Mouse (Mus musculus) telencephalon, adult 2 months (tissue): ENCODE measurements around the gene Nsf.

Source experiments
- DNase-seq: peaks from one replicate; pipeline ENCODE4 v3.0.0-alpha.2; 2011; ENCODE audit warnings: low read depth, low spot score

The Nsf gene

DNA sequence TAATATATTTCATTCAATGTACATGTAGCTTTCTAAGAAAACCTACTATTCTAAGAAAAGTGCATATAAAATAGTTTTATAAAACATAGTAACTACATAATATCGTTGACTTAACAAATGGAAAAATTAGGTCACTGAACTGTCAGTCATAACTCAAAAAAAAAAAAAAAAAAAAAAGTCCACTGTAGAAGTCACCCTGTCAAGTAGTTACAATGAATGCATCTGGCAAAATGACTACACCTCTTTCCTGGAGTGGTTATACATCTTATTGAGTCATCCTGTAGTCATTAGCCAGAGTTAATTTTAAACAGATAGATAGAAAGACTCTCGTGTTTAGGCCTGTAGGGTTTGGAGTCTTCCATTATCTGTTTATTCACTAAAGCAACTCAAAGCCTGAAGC lies 114.9 kb downstream of the Nsf start:
- DNase-seq = no peak

GRCm38 (mm10) chr11:103832331-103832730 lies 121.5 kb downstream of the Nsf start:
- no peak for DNase-seq

- no peak for DNase-seq
These were observed 122.1 kb downstream of the Nsf start for GRCm38 (mm10) chr11:103831766-103832165.

DNA sequence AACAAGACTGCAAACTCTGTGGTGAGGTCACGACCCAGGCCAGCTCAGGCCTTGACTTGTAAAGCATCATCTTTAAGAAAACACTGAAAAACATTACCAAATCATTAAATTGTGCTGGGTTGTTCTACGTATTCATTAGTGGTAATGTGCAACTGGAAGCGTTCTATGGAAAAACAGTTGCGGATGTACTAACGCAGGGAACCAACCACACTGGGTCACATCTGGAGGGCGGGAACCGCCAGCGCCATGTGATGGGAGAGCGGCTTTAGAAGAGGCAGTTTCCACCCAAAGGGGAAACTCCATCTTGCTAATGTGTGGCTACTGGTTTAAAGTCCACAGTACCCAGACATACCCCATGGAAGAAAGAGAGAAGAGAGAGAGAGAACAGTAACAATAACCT lies 123.4 kb downstream of the Nsf start:
- DNase-seq = no peak

DNA sequence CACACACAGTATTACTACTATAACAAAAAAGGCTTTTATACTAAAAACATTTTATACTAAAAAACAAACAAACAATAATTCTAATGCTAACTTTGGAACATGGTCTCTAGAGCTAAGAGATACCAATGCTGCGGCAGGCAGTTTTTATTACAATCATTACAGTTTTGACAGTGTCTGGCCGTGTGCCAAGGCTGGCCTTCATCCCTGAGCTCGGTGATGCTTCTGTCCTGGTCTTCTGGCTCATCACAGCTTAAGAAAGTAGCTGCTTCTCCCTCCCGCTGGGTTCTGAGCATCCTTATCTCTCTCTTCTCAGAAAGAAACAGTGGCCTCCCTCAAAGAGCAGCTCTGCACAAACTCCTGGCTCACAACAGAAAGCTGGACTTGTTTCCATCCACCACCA lies 123.9 kb downstream of the Nsf start:
- DNase-seq = no peak

GRCm38 (mm10) chr11:103828866-103829265 lies 125.0 kb downstream of the Nsf start:
- no peak for DNase-seq

GRCm38 (mm10) chr11:103827201-103827600 lies 126.7 kb downstream of the Nsf start:
- no peak for DNase-seq

GRCm38 (mm10) chr11:103816719-103817118 lies 137.1 kb downstream of the Nsf start:
- no peak for DNase-seq

- DNase-seq = no peak
These were observed 137.9 kb downstream of the Nsf start for GRCm38 (mm10) chr11:103815986-103816385.

DNA sequence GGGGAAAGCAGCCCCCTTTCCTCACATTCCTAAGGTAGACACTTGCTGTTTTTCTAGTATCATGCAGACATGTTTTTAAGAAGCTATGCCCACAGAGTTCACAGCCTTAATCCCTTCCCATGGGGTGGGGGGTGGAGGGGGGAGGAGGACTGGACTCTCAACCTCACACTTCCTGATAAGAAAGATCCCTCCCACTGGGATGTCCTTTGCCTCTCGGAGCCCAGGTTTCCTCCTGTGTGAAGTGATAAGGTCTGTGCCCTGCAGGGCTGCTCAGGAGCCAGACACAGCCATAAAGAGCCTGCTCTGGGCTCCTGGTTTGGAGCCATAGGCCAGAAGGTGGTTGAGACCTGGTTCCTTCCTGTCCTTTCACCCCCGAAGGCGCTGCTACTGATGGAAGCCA lies 139.0 kb downstream of the Nsf start:
- no peak for DNase-seq

- peak; percentile 36 for DNase-seq
These were observed 142.6 kb downstream of the Nsf start for GRCm38 (mm10) chr11:103811246-103811645.

DNA sequence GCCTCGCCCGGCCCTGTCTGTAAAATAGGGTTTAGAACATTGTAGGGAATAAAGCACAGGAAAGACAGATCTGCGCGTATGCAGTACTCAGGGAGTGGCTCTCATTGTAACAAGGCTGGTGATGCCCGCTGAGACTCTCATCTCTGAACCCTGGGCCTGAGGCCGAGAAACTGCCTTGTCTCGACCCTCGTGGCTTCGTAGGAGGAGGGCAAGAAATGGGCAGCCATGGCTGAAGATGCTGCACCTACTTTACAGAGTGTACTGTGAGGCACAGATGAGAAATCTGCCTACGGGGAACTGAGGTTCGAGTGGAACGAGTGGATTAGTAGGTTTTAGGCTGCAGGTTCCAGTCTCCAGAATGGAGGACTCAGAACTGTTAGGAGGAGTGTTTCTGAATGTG lies 143.2 kb downstream of the Nsf start:
- no peak for DNase-seq

- no peak for DNase-seq
These were observed 144.0 kb downstream of the Nsf start for GRCm38 (mm10) chr11:103809611-103810598.

DNA sequence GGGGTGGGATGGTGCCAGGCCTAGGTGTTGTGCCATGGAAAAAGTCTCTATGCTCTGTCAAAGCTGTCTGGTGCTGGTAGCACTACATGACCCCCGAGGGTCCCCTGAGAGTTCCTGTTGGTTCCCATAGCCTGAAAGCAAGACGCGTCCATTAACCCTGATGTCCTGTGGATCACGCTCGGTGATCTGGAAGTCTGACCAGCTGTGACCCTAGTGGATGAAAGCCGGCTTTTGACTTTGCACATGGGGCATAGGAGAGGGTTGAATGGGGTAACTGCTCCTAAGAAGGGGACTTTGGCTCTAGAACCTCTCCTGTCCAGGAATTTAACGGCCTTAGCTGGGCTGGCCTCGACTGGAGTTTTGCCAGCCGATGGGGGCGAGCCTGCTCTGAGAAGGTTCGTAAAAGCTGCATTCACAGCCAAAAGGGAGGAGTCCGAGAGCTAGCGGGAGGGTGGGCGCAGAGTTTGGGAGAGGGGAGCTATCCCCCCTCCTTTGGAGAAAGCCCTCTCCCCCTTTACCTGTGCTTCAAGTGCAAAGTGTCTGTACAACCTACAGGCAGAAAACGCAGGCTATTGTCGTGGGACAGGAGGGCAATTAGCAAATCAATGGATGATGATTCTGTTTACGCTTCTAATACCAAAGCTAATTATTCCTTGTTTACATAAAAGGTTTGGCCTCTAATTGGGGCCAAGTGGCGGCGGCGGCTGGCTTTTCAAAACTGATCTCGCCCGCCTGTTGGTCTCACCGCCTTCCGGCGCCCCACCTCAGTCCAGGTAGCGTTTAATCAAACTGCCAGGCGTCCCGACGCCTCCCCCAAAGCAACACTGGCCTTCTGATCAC lies 144.9 kb downstream of the Nsf start:
- no peak for DNase-seq

DNA sequence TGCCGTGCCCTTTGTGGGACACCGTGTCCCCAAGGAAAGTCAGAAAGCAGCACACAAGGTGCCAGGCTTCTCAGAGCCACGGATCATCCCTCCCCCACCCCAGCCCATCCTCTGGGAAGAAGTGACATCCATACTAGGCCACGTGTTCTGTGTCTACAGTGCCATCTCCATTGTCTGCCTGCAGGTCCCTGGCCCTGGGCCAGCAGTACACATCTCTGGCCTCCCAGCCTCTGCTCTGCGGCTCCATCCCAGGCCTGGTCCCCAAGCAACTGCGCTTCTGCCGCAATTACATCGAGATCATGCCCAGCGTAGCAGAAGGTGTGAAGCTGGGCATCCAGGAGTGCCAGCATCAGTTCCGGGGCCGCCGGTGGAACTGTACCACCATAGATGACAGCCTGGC lies 145.9 kb downstream of the Nsf start:
- DNase-seq = peak; percentile 38

DNA sequence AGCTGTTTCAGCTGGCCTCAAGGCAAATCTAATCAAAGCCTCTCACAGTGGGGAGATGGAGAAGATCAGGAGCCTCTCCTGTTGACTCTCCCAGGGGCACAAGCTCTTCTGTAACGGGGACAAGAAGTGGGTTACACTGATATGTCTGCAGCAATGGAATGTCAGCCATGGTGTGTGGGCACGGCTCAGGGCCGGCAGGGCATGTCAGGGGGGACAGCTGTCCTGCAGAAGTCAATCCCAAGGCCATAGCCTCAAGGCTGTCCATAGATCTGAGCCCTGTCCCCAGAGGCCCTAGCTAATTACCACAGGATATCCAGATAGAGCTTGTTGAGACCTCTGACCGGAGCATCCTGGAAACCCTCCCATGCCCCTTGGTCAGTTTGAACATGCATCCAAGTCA lies 149.1 kb downstream of the Nsf start:
- no peak for DNase-seq

- no peak for DNase-seq
These were observed 149.7 kb downstream of the Nsf start for GRCm38 (mm10) chr11:103804126-103804525.

GRCm38 (mm10) chr11:103801128-103801527 lies 152.7 kb downstream of the Nsf start:
- no peak for DNase-seq

- no peak for DNase-seq
These were observed 163.9 kb downstream of the Nsf start for GRCm38 (mm10) chr11:103789951-103790350.

- DNase-seq = no peak
These were observed 173.7 kb downstream of the Nsf start for GRCm38 (mm10) chr11:103780152-103780551.

DNA sequence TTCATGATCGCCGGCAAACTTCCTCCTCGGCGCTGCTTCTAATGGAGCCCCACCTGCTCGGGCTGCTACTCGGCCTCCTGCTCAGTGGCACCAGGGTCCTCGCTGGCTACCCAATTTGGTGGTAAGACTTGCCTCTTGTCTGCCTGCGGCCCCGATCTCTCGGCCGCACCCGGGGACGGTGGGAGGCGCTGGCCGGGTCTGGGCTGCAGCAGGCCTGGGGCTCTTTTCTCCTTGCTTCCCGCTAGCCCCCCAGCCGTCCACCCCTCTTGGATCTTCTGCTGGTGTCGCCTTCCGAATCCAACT lies 179.7 kb downstream of the Nsf start:
- no peak for DNase-seq

DNA sequence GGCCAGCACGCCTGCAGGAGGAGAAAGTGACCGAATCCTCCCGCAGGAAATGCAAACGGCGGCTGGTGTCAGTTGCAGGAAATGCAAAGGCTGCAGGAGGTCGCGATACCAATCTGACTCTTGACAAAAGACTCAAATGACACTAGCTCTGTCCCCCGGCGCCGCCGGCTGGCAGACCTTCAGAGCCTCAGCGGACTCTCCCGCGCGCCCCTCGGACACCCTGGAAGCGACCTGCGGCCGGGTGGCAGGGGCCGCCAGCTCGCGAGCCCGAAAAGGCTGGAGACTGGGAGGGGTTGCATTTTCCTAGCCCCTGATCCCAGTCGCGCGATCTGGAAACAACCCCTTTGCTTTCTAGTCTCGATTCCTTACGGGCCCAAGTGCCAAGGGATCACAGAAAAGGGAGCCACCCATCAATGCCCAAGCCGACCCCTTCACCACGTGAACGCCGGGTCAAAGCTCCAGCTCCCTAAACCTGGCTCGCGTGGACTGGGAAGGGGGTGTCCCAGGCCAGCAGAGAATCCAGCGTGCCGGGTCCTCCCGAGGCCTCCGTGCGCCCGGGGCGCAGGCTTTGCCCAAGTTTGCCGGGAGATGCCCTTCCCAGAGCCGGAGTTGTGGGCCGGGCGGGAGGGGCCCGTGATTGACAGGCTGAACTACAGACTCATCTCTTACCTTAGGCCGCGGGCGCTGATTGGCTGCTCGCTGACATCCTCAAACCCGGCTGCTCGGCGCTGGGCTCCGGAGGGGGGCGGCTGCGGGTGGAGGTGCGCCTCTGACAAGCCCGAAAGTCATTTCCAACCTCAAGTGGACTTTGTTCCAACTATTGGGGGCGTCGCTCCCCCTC lies 180.2 kb downstream of the Nsf start, which contains the start of gene Wnt3:
Wnt3 (plus strand) TSS at position 764 of the 841 bp plus-strand sequence.
- no peak for DNase-seq
